11 mouse cellular contexts compared by ENCODE assay signal in the genomic region with DNA sequence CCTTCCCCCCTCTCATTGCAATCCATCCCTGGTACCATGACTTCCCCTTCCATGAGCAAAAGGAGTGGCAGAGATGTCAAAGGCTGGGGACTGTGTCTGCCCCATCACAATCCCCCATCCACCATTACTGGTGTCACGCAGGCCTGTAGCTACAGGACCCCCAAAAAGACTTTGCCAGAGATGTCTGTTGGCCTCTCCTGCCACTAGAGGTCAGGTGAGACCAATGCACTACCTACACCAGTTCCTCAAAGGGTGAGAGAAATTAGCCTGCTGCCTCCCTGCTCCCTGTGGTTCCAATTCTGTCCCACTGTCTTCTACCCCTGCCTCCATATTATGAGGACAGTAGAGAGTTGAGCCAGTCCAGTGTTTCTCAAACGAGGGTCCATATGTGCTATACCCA. TPM values are rescaled to one million over a fixed set of nuclear protein-coding genes. Genes with fewer than 3 reads are reported as not detected.
A peak's percentile ranks its signal among the peaks of the same experiment; 100 is the strongest.
DNase-seq lines count a peak whose midpoint lies in the region; ATAC-seq and TF ChIP-seq lines count a peak whose summit lies in the region.
"Had no signal": no experiment of that assay in that cellular context is flagged by ENCODE, and none has a peak within 500 bp of the region (broad histone marks: within the 10 kb centered on the region; RNA-seq: fewer than 3 reads in every experiment).

No protein-coding gene starts in this region.

- no peak overlapping the region for H3K9ac ChIP-seq in embryonic facial prominence, embryonic 11.5 days (replicated peaks; ENCODE audit: low read length)
- H3K9ac ChIP-seq: stomach, embryonic 15.5 days had no signal

- TF ChIP-seq POLR2A in bone marrow, adult 2 months (IDR thresholded peaks at IDR 0.05; ENCODE audit: borderline replicate concordance, control insufficient read depth, low read depth, low read length), result no peak

- no peak overlapping the region for H3K27ac ChIP-seq in embryonic facial prominence, embryonic 11.5 days (replicated peaks; ENCODE audit: low read depth, low read length)
- no peak overlapping the region for H3K27ac ChIP-seq in embryonic facial prominence, embryonic 10.5 days (replicated peaks)
- no peak overlapping the region for H3K27ac ChIP-seq in left cerebral cortex, adult 2 months
- H3K27ac ChIP-seq in bone marrow, adult 2 months (ENCODE audit: control insufficient read depth, insufficient read depth, low read depth, low read length, poor library complexity), result no peak overlapping the region
- H3K27ac ChIP-seq: stomach, embryonic 15.5 days had no signal

- H3K4me3 ChIP-seq in embryonic facial prominence, embryonic 11.5 days (ENCODE audit: low read depth, low read length), result no peak overlapping the region
- H3K4me3 ChIP-seq in embryonic facial prominence, embryonic 10.5 days, result no peak overlapping the region
- no peak overlapping the region for H3K4me3 ChIP-seq in left cerebral cortex, adult 2 months
- H3K4me3 ChIP-seq in bone marrow, adult 2 months (replicated peaks; ENCODE audit: control insufficient read depth, low read depth, low read length), result no peak overlapping the region
- H3K4me3 ChIP-seq: stomach, embryonic 15.5 days had no signal

- ATAC-seq in embryonic facial prominence, embryonic 11.5 days (replicated peaks; ENCODE audit: insufficient number of reproducible peaks, low FRiP score, low TSS enrichment, low read depth), result no peak
- no peak for ATAC-seq in frontal cortex, adult (ENCODE audit: low TSS enrichment)
- ATAC-seq: Patski had no signal

- DNase-seq in embryonic facial prominence, embryonic 11.5 days (ENCODE audit: low spot score), result peak; percentile 35
- no peak for DNase-seq in embryonic facial prominence, embryonic 10.5 days (ENCODE audit: low spot score)
- DNase-seq in left cerebral cortex, adult 2 months (ENCODE audit: extremely low spot score in 1 of 2, low spot score in 2 of 2), result no peak
- no peak for DNase-seq in left cerebral cortex, postnatal 25 days (ENCODE audit: low spot score in 2 of 2)
- peak; percentile 21 for DNase-seq in retina, postnatal 7 days (ENCODE audit: low read depth, low spot score)
- DNase-seq in urinary bladder, postnatal 4 days (ENCODE audit: low spot score in 2 of 2), result no peak

- no peaks in the 10 kb centered on the region for H3K4me1 ChIP-seq in embryonic facial prominence, embryonic 11.5 days (ENCODE audit: control insufficient read depth, insufficient read depth, low read length)
- H3K4me1 ChIP-seq in embryonic facial prominence, embryonic 10.5 days, result no peaks in the 10 kb centered on the region
- no peaks in the 10 kb centered on the region for H3K4me1 ChIP-seq in bone marrow, adult 2 months (ENCODE audit: control insufficient read depth, insufficient read depth, low read length)
- H3K4me1 ChIP-seq: stomach, embryonic 15.5 days had no signal

- H3K9me3 ChIP-seq in embryonic facial prominence, embryonic 11.5 days (replicated peaks; ENCODE audit: control insufficient read depth, low read length), result no peaks in the 10 kb centered on the region
- no peaks in the 10 kb centered on the region for H3K9me3 ChIP-seq in embryonic facial prominence, embryonic 10.5 days
- H3K9me3 ChIP-seq: stomach, embryonic 15.5 days had no signal

- intact Hi-C loops in left cerebral cortex, adult 2 months (cut with DNase I), result no loop called here
- intact Hi-C loops in left cerebral cortex, postnatal 25 days (cut with DNase I), result no loop called here

- TF ChIP-seq CTCF in left cerebral cortex, adult 2 months (IDR thresholded peaks at IDR 0.05), result peak; percentile 43
- peak; percentile 29; the same call in 1 of the 2 replicates for TF ChIP-seq CTCF in bone marrow, adult 2 months (IDR thresholded peaks at IDR 0.05; ENCODE audit: control insufficient read depth, insufficient read depth, low read length)

- H3K36me3 ChIP-seq in embryonic facial prominence, embryonic 11.5 days (replicated peaks; ENCODE audit: control insufficient read depth, insufficient read depth, low read depth, low read length), result no peaks in the 10 kb centered on the region
- H3K36me3 ChIP-seq in embryonic facial prominence, embryonic 10.5 days (replicated peaks), result no peaks in the 10 kb centered on the region
- H3K36me3 ChIP-seq: stomach, embryonic 15.5 days had no signal

- no peak overlapping the region for H3K4me2 ChIP-seq in embryonic facial prominence, embryonic 11.5 days (ENCODE audit: low read depth, low read length)
- H3K4me2 ChIP-seq: stomach, embryonic 15.5 days had no signal

- 46% methylated on average over 2 of the region's 2 CpGs for WGBS in embryonic facial prominence, embryonic 11.5 days
- 52% methylated on average over 2 of the region's 2 CpGs for WGBS in embryonic facial prominence, embryonic 10.5 days
- WGBS in bone marrow, adult 2 months, result 29% methylated on average over 2 of the region's 2 CpGs

- H3K27me3 ChIP-seq in embryonic facial prominence, embryonic 11.5 days (ENCODE audit: control insufficient read depth, insufficient read depth, low read length), result no peaks in the 10 kb centered on the region
- H3K27me3 ChIP-seq in embryonic facial prominence, embryonic 10.5 days (replicated peaks; ENCODE audit: low read depth, poor library complexity, severe bottlenecking), result 0 out of 2 replicates have a peak, but pooled peaks cover 4% of the 10 kb centered on the region
- H3K27me3 ChIP-seq: Patski; stomach, embryonic 15.5 days had no signal

RNA-seq across cellular contexts. Expression of a gene that starts 40.3 kb away (rescaled TPM):
- polyA plus RNA-seq in embryonic facial prominence, embryonic 11.5 days (2014; fragmentation: Nextera tagmentation; extraction: Ambion mirVana), result not detected in 2 replicates
- polyA plus RNA-seq in embryonic facial prominence, embryonic 10.5 days (2016; fragmentation: Nextera tagmentation; extraction: Ambion mirVana), result not detected in 2 replicates
- not detected for total RNA-seq in left cerebral cortex, adult 2 months (2021)
- total RNA-seq in left cerebral cortex, postnatal 25 days (2021), result not detected
- not detected in 2 replicates for polyA plus RNA-seq in bone marrow, adult 2 months (2011; ENCODE audit: insufficient read depth, insufficient read length, low replicate concordance, missing spikeins)
- polyA plus RNA-seq: intestine, embryonic 14.5 days; Patski; stomach, embryonic 15.5 days had no signal

RNA-seq across cellular contexts. Expression of a gene that starts 49.7 kb away (rescaled TPM):
- not detected in 2 replicates for polyA plus RNA-seq in embryonic facial prominence, embryonic 11.5 days (2014; fragmentation: Nextera tagmentation; extraction: Ambion mirVana)
- polyA plus RNA-seq in embryonic facial prominence, embryonic 10.5 days (2016; fragmentation: Nextera tagmentation; extraction: Ambion mirVana), result not detected in 2 replicates
- total RNA-seq in left cerebral cortex, adult 2 months (2021), result not detected
- total RNA-seq in left cerebral cortex, postnatal 25 days (2021), result not detected
- polyA plus RNA-seq in bone marrow, adult 2 months (2011; ENCODE audit: insufficient read depth, insufficient read length, low replicate concordance, missing spikeins), result not detected in 2 replicates
- polyA plus RNA-seq: intestine, embryonic 14.5 days; Patski; stomach, embryonic 15.5 days had no signal

Comparison
In these comparisons a context has a peak if more than half of its experiments do, and no peak if none do; other contexts are left out.
1. DNase-seq: peak in embryonic facial prominence, embryonic 11.5 days (single experiment) and retina, postnatal 7 days (single experiment); none in embryonic facial prominence, embryonic 10.5 days (single experiment), left cerebral cortex, adult 2 months (0 of 2), left cerebral cortex, postnatal 25 days (0 of 2) and urinary bladder, postnatal 4 days (0 of 2).